Mouse (Mus musculus) lung, adult 2 months (tissue): ENCODE measurements around the gene Dhx58.

ENCODE experiments used
- CTCF ChIP-seq: fragments of 200-500 bp; IDR thresholded peaks from 2 replicates; pipeline ENCODE4 v1.5.1; 2011; ENCODE audit warnings: mild to moderate bottlenecking, low read length, control low read depth; ENCODE audit not compliant: insufficient read depth
- POLR2A ChIP-seq: fragments of 200-500 bp; IDR thresholded peaks from 2 replicates; pipeline ENCODE4 v1.6.1; 2011; ENCODE audit warnings: low read depth, mild to moderate bottlenecking, control low read depth, low read length, borderline replicate concordance; ENCODE audit errors: extremely low read depth

DNA sequence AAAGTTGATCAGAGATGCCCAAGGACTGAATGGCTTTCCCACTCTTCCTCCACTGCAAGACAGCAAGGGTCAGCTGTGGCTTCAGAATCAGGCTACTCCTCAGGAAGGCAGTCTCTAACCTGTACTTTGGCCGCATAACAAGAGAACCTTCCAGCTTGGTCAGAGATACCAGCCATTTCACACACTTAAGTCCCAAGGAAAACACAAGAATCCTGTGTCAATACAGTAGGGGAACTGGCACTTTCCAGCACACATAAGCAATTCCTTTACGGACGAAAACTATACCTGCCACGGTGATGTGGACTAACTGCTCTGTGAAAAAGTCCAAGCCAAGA, 32.6 kb upstream of the Dhx58 start:
- no peak for TF ChIP-seq CTCF
- TF ChIP-seq POLR2A, result no peak
